Mouse (Mus musculus): ENCODE data around the gene Wfikkn2.

DNA sequence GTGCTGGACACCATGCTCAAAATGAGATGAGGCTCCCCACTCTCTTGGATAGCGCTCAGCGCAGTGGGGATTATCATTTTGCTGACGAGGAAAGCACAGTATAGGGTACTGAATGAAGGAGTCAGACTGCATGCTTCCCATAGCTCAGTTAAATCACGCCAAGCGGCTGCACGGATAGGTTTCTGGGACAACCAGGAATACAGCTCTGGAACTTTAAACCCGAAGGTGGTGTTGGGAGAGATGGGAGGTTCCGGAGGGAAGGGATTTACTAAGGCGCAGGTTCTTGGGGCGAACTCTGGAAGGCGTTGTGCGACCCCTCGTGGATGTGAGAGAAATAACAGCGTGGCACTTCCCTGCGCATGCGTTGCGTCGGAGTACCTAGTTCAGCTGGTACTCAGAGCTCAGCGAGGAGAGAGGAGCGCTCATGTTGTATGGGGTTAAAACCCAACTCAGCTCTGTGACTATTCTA is 31.1 kb upstream of the Wfikkn2 start:
- TF ChIP-seq CTCF (IDR thresholded peaks at IDR 0.05; ENCODE audit: borderline replicate concordance, insufficient read depth, low read depth, low read length) (peak; percentile 99), POLR2A (IDR thresholded peaks at IDR 0.05; ENCODE audit: borderline replicate concordance, insufficient read depth, low read length) (peak; percentile 38; the same call in 1 of the 2 replicates)

All from cerebellum, adult 2 months (tissue).